Mouse (Mus musculus): ENCODE data around the gene Hnrnpr. TPM values are rescaled to one million over a fixed set of nuclear protein-coding genes. Genes with fewer than 3 reads are reported as not detected.
A peak's percentile ranks its signal among the peaks of the same experiment; 100 is the strongest.

Gene Hnrnpr
- total RNA-seq, 1 experiment, result 73.4 TPM

GRCm38 (mm10) chr4:136320016-136320415 lies 9.3 kb downstream of the Hnrnpr start:
- Histone ChIP-seq H3K4me3 (ENCODE audit: insufficient read depth in 1 of 2, low read depth in 1 of 2, low read length in 2 of 2, poor library complexity in 1 of 2, severe bottlenecking in 1 of 2) (no peak overlapping the region), H3K9ac (ENCODE audit: insufficient read depth, low read depth, low read length, poor library complexity, severe bottlenecking) (no peak overlapping the region), H3K9me3 (ENCODE audit: control insufficient read depth, insufficient read depth, low read depth, low read length) (no peaks in the 10 kb centered on the region), H3K4me1 (ENCODE audit: control insufficient read depth in 2 of 2, insufficient read depth in 2 of 2, low read length in 2 of 2, poor library complexity in 1 of 2) (peaks cover 3 to 4% of the 10 kb centered on the region in 2 experiments; a peak in 3 of 4 replicates), H3K27ac (ENCODE audit: insufficient read depth, low read depth, low read length, poor library complexity, severe bottlenecking) (no peak overlapping the region), H3K36me3 (ENCODE audit: control insufficient read depth, insufficient read depth, low read length, poor library complexity, severe bottlenecking) (peaks cover 21% of the 10 kb centered on the region)
- no peak for TF ChIP-seq ZNF384 (IDR thresholded peaks at IDR 0.05; ENCODE audit: low read depth, low read length)
- no peak for TF ChIP-seq CHD2 (IDR thresholded peaks at IDR 0.05; ENCODE audit: low read depth, low read length)
- TF ChIP-seq HCFC1 (IDR thresholded peaks at IDR 0.05; ENCODE audit: borderline replicate concordance, insufficient read depth, low read length), result no peak
- no peak for TF ChIP-seq ZC3H11A (IDR thresholded peaks at IDR 0.05; ENCODE audit: borderline replicate concordance, low read depth, low read length)
- TF ChIP-seq MAFK (IDR thresholded peaks at IDR 0.05; ENCODE audit: insufficient read depth, low read depth, low read length), result no peak
- in situ Hi-C loops (cut with MboI; ENCODE audit: low sequenced_read_pairs in 2 of 2, unreplicated experiment in 2 of 2), result no loop called here
- DNase-seq (ENCODE audit: low read depth, low spot score), result no peak

- in situ Hi-C loops (cut with MboI; ENCODE audit: low sequenced_read_pairs in 2 of 2, unreplicated experiment in 2 of 2), result no loop called here
- H3K36me3 ChIP-seq (ENCODE audit: control insufficient read depth, insufficient read depth, low read length, poor library complexity, severe bottlenecking), result peaks cover 14% of the 10 kb centered on the region
- H3K9ac ChIP-seq (ENCODE audit: insufficient read depth, low read depth, low read length, poor library complexity, severe bottlenecking), result peak overlapping the region; percentile 17; the same call in 1 of the 2 replicates
- H3K4me1 ChIP-seq (ENCODE audit: control insufficient read depth in 2 of 2, insufficient read depth in 2 of 2, low read length in 2 of 2, poor library complexity in 1 of 2), result no peaks in the 10 kb centered on the region
- no peak overlapping the region for H3K27ac ChIP-seq (ENCODE audit: insufficient read depth, low read depth, low read length, poor library complexity, severe bottlenecking)
- no peak for TF ChIP-seq ZC3H11A (IDR thresholded peaks at IDR 0.05; ENCODE audit: borderline replicate concordance, low read depth, low read length)
- no peak for TF ChIP-seq HCFC1 (IDR thresholded peaks at IDR 0.05; ENCODE audit: borderline replicate concordance, insufficient read depth, low read length)
- TF ChIP-seq ZNF384 (IDR thresholded peaks at IDR 0.05; ENCODE audit: low read depth, low read length), result no peak
- no peak for TF ChIP-seq CHD2 (IDR thresholded peaks at IDR 0.05; ENCODE audit: low read depth, low read length)
- no peak for TF ChIP-seq MAFK (IDR thresholded peaks at IDR 0.05; ENCODE audit: insufficient read depth, low read depth, low read length)
- H3K4me3 ChIP-seq (ENCODE audit: insufficient read depth in 1 of 2, low read depth in 1 of 2, low read length in 2 of 2, poor library complexity in 1 of 2, severe bottlenecking in 1 of 2), result no peak overlapping the region
- H3K9me3 ChIP-seq (ENCODE audit: control insufficient read depth, insufficient read depth, low read depth, low read length), result no peaks in the 10 kb centered on the region
- no peak for DNase-seq (ENCODE audit: low read depth, low spot score)
Measured at GRCm38 (mm10) chr4:136324226-136324625, 13.5 kb downstream of the Hnrnpr start.

- DNase-seq (ENCODE audit: low read depth, low spot score), result no peak
- H3K9ac ChIP-seq (ENCODE audit: insufficient read depth, low read depth, low read length, poor library complexity, severe bottlenecking), result no peak overlapping the region
- H3K4me3 ChIP-seq (ENCODE audit: insufficient read depth in 1 of 2, low read depth in 1 of 2, low read length in 2 of 2, poor library complexity in 1 of 2, severe bottlenecking in 1 of 2), result no peak overlapping the region
- H3K9me3 ChIP-seq (ENCODE audit: control insufficient read depth, insufficient read depth, low read depth, low read length), result no peaks in the 10 kb centered on the region
- H3K27ac ChIP-seq (ENCODE audit: insufficient read depth, low read depth, low read length, poor library complexity, severe bottlenecking), result no peak overlapping the region
- H3K36me3 ChIP-seq (ENCODE audit: control insufficient read depth, insufficient read depth, low read length, poor library complexity, severe bottlenecking), result peaks cover 6% of the 10 kb centered on the region
- in situ Hi-C loops (cut with MboI; ENCODE audit: low sequenced_read_pairs in 2 of 2, unreplicated experiment in 2 of 2), result no loop called here
- no peak for TF ChIP-seq ZC3H11A (IDR thresholded peaks at IDR 0.05; ENCODE audit: borderline replicate concordance, low read depth, low read length)
- no peak for TF ChIP-seq HCFC1 (IDR thresholded peaks at IDR 0.05; ENCODE audit: borderline replicate concordance, insufficient read depth, low read length)
- no peak for TF ChIP-seq MAFK (IDR thresholded peaks at IDR 0.05; ENCODE audit: insufficient read depth, low read depth, low read length)
- no peak for TF ChIP-seq CHD2 (IDR thresholded peaks at IDR 0.05; ENCODE audit: low read depth, low read length)
- no peak for TF ChIP-seq ZNF384 (IDR thresholded peaks at IDR 0.05; ENCODE audit: low read depth, low read length)
- no peaks in the 10 kb centered on the region for H3K4me1 ChIP-seq (ENCODE audit: control insufficient read depth in 2 of 2, insufficient read depth in 2 of 2, low read length in 2 of 2, poor library complexity in 1 of 2)
Measured at GRCm38 (mm10) chr4:136327238-136327637, 16.5 kb downstream of the Hnrnpr start.

GRCm38 (mm10) chr4:136328115-136328514 lies 17.4 kb downstream of the Hnrnpr start:
- no peak for DNase-seq (ENCODE audit: low read depth, low spot score)
- in situ Hi-C loops (cut with MboI; ENCODE audit: low sequenced_read_pairs in 2 of 2, unreplicated experiment in 2 of 2), result no loop called here
- peaks cover 6% of the 10 kb centered on the region for H3K36me3 ChIP-seq (ENCODE audit: control insufficient read depth, insufficient read depth, low read length, poor library complexity, severe bottlenecking)
- H3K27ac ChIP-seq (ENCODE audit: insufficient read depth, low read depth, low read length, poor library complexity, severe bottlenecking), result no peak overlapping the region
- H3K9ac ChIP-seq (ENCODE audit: insufficient read depth, low read depth, low read length, poor library complexity, severe bottlenecking), result no peak overlapping the region
- TF ChIP-seq ZC3H11A (IDR thresholded peaks at IDR 0.05; ENCODE audit: borderline replicate concordance, low read depth, low read length) (no peak), MAFK (IDR thresholded peaks at IDR 0.05; ENCODE audit: insufficient read depth, low read depth, low read length) (no peak), HCFC1 (IDR thresholded peaks at IDR 0.05; ENCODE audit: borderline replicate concordance, insufficient read depth, low read length) (no peak), ZNF384 (IDR thresholded peaks at IDR 0.05; ENCODE audit: low read depth, low read length) (no peak), CHD2 (IDR thresholded peaks at IDR 0.05; ENCODE audit: low read depth, low read length) (no peak)
- H3K4me3 ChIP-seq (ENCODE audit: insufficient read depth in 1 of 2, low read depth in 1 of 2, low read length in 2 of 2, poor library complexity in 1 of 2, severe bottlenecking in 1 of 2), result no peak overlapping the region
- no peaks in the 10 kb centered on the region for H3K4me1 ChIP-seq (ENCODE audit: control insufficient read depth in 2 of 2, insufficient read depth in 2 of 2, low read length in 2 of 2, poor library complexity in 1 of 2)
- H3K9me3 ChIP-seq (ENCODE audit: control insufficient read depth, insufficient read depth, low read depth, low read length), result no peaks in the 10 kb centered on the region

- H3K4me1 ChIP-seq (ENCODE audit: control insufficient read depth in 2 of 2, insufficient read depth in 2 of 2, low read length in 2 of 2, poor library complexity in 1 of 2), result no peaks in the 10 kb centered on the region
- no peaks in the 10 kb centered on the region for H3K9me3 ChIP-seq (ENCODE audit: control insufficient read depth, insufficient read depth, low read depth, low read length)
- DNase-seq (ENCODE audit: low read depth, low spot score), result no peak
- H3K27ac ChIP-seq (ENCODE audit: insufficient read depth, low read depth, low read length, poor library complexity, severe bottlenecking), result no peak overlapping the region
- peaks cover 6% of the 10 kb centered on the region for H3K36me3 ChIP-seq (ENCODE audit: control insufficient read depth, insufficient read depth, low read length, poor library complexity, severe bottlenecking)
- TF ChIP-seq CHD2 (IDR thresholded peaks at IDR 0.05; ENCODE audit: low read depth, low read length), result no peak
- TF ChIP-seq ZC3H11A (IDR thresholded peaks at IDR 0.05; ENCODE audit: borderline replicate concordance, low read depth, low read length), result no peak
- no peak for TF ChIP-seq HCFC1 (IDR thresholded peaks at IDR 0.05; ENCODE audit: borderline replicate concordance, insufficient read depth, low read length)
- TF ChIP-seq MAFK (IDR thresholded peaks at IDR 0.05; ENCODE audit: insufficient read depth, low read depth, low read length), result no peak
- no peak for TF ChIP-seq ZNF384 (IDR thresholded peaks at IDR 0.05; ENCODE audit: low read depth, low read length)
- H3K4me3 ChIP-seq (ENCODE audit: insufficient read depth in 1 of 2, low read depth in 1 of 2, low read length in 2 of 2, poor library complexity in 1 of 2, severe bottlenecking in 1 of 2), result no peak overlapping the region
- no peak overlapping the region for H3K9ac ChIP-seq (ENCODE audit: insufficient read depth, low read depth, low read length, poor library complexity, severe bottlenecking)
- in situ Hi-C loops (cut with MboI; ENCODE audit: low sequenced_read_pairs in 2 of 2, unreplicated experiment in 2 of 2), result no loop called here
Measured at GRCm38 (mm10) chr4:136331709-136332108, 21.0 kb downstream of the Hnrnpr start.
